ENCODE assay signal across 12 mouse cellular contexts in genomic region chrX:169915738-169916137, GRCm38 (mm10).
A peak's percentile ranks its signal among the peaks of the same experiment; 100 is the strongest.
DNase-seq lines count a peak whose midpoint lies in the region; ATAC-seq and TF ChIP-seq lines count a peak whose summit lies in the region.
"Had no signal": no experiment of that assay in that cellular context is flagged by ENCODE, and none has a peak within 500 bp of the region (broad histone marks: within the 10 kb centered on the region; RNA-seq: fewer than 3 reads in every experiment).

No protein-coding gene starts in this region.

- 70% methylated on average over 6 of the region's 6 CpGs for WGBS in kidney, adult 2 months
- 76% methylated on average over 6 of the region's 6 CpGs for WGBS in kidney, embryonic 14.5 days
- WGBS in heart, adult 2 months, result 49% methylated on average over 6 of the region's 6 CpGs
- WGBS in liver, postnatal 0 days (ENCODE audit: insufficient replicate concordance), result 52% methylated on average over 6 of the region's 6 CpGs
- 85% methylated on average over 6 of the region's 6 CpGs for WGBS in forebrain, embryonic 16.5 days
- 78% methylated on average over 6 of the region's 6 CpGs for WGBS in hindbrain, embryonic 11.5 days

- no peaks in the 10 kb centered on the region for H3K27me3 ChIP-seq in kidney, adult 2 months (replicated peaks; ENCODE audit: control insufficient read depth, insufficient read depth, low read length)
- H3K27me3 ChIP-seq in kidney, embryonic 14.5 days (ENCODE audit: control insufficient read depth, insufficient read depth, low read length), result no peaks in the 10 kb centered on the region
- H3K27me3 ChIP-seq in heart, adult 2 months (ENCODE audit: control insufficient read depth, insufficient read depth, low read length), result no peaks in the 10 kb centered on the region
- no peaks in the 10 kb centered on the region for H3K27me3 ChIP-seq in liver, postnatal 0 days (ENCODE audit: insufficient read depth, low read length)
- no peaks in the 10 kb centered on the region for H3K27me3 ChIP-seq in forebrain, embryonic 16.5 days (replicated peaks; ENCODE audit: control insufficient read depth, insufficient read depth, low read length)
- no peaks in the 10 kb centered on the region; the same call in 1 of the 2 replicates for H3K27me3 ChIP-seq in hindbrain, embryonic 11.5 days (ENCODE audit: control insufficient read depth, insufficient read depth, low read length)
- H3K27me3 ChIP-seq: CH12.LX had no signal

- peak overlapping the region; percentile 7; the same call in 1 of the 2 replicates for H3K4me3 ChIP-seq in kidney, adult 2 months (ENCODE audit: insufficient read depth, low read depth, low read length)
- H3K4me3 ChIP-seq in kidney, embryonic 14.5 days (ENCODE audit: low read length), result no peak overlapping the region
- no peak overlapping the region; the same call in 1 of the 2 replicates for H3K4me3 ChIP-seq in heart, adult 2 months
- H3K4me3 ChIP-seq in liver, postnatal 0 days (ENCODE audit: low read depth, low read length), result no peak overlapping the region
- H3K4me3 ChIP-seq in forebrain, embryonic 16.5 days (replicated peaks; ENCODE audit: low read length), result no peak overlapping the region
- no peak overlapping the region for H3K4me3 ChIP-seq in hindbrain, embryonic 11.5 days (ENCODE audit: low read depth, low read length)

- TF ChIP-seq POLR2A in kidney, adult 2 months (IDR thresholded peaks at IDR 0.05; ENCODE audit: low read depth, low read length), result no peak
- TF ChIP-seq POLR2A in heart, adult 2 months (IDR thresholded peaks at IDR 0.05; ENCODE audit: insufficient read depth, low read depth, low read length), result no peak

- no peak overlapping the region for H3K9ac ChIP-seq in kidney, embryonic 14.5 days (ENCODE audit: low read depth, low read length)
- peak overlapping the region; percentile 21 for H3K9ac ChIP-seq in heart, adult 2 months (ENCODE audit: low read depth, low read length)
- H3K9ac ChIP-seq in liver, postnatal 0 days (replicated peaks), result no peak overlapping the region
- no peak overlapping the region for H3K9ac ChIP-seq in forebrain, embryonic 16.5 days (replicated peaks; ENCODE audit: low read depth, low read length)
- no peak overlapping the region for H3K9ac ChIP-seq in hindbrain, embryonic 11.5 days (ENCODE audit: low read depth, low read length)
- H3K9ac ChIP-seq: lung, embryonic 14.5 days had no signal

- H3K27ac ChIP-seq in kidney, adult 2 months (ENCODE audit: insufficient read depth, low read depth, low read length), result peak overlapping the region; percentile 59
- H3K27ac ChIP-seq in kidney, embryonic 14.5 days (ENCODE audit: low read depth, low read length), result no peak overlapping the region
- H3K27ac ChIP-seq in heart, adult 2 months, result peak overlapping the region; percentile 47
- no peak overlapping the region for H3K27ac ChIP-seq in liver, postnatal 0 days (ENCODE audit: low read depth)
- H3K27ac ChIP-seq in forebrain, embryonic 16.5 days (ENCODE audit: low read length), result no peak overlapping the region
- H3K27ac ChIP-seq in hindbrain, embryonic 11.5 days (ENCODE audit: low read depth, low read length), result no peak overlapping the region

- H3K9me3 ChIP-seq in kidney, embryonic 14.5 days (ENCODE audit: control insufficient read depth, low read length), result no peaks in the 10 kb centered on the region
- no peaks in the 10 kb centered on the region for H3K9me3 ChIP-seq in liver, postnatal 0 days (ENCODE audit: low read length)
- no peaks in the 10 kb centered on the region for H3K9me3 ChIP-seq in forebrain, embryonic 16.5 days (ENCODE audit: control insufficient read depth, low read length)
- H3K9me3 ChIP-seq in hindbrain, embryonic 11.5 days (ENCODE audit: control insufficient read depth, low read length), result no peaks in the 10 kb centered on the region

- no peaks in the 10 kb centered on the region for H3K36me3 ChIP-seq in kidney, adult 2 months (ENCODE audit: control insufficient read depth, insufficient read depth, low read length)
- no peaks in the 10 kb centered on the region for H3K36me3 ChIP-seq in kidney, embryonic 14.5 days (ENCODE audit: control insufficient read depth, insufficient read depth, low read length)
- no peaks in the 10 kb centered on the region for H3K36me3 ChIP-seq in heart, adult 2 months (ENCODE audit: control insufficient read depth, insufficient read depth, low read length)
- H3K36me3 ChIP-seq in liver, postnatal 0 days (replicated peaks; ENCODE audit: insufficient read depth, low read length), result no peaks in the 10 kb centered on the region
- no peaks in the 10 kb centered on the region for H3K36me3 ChIP-seq in forebrain, embryonic 16.5 days (ENCODE audit: control insufficient read depth, insufficient read depth)
- H3K36me3 ChIP-seq in hindbrain, embryonic 11.5 days (ENCODE audit: control insufficient read depth, insufficient read depth, low read length), result no peaks in the 10 kb centered on the region

- peak; percentile 75 for DNase-seq in kidney, adult 2 months
- peak in 1 of 2 experiments; percentile 17 for DNase-seq in heart, adult 2 months
- peak; percentile 20 for DNase-seq in heart, postnatal 4 days
- DNase-seq in liver, postnatal 0 days, result no peak
- DNase-seq in hindbrain, embryonic 11.5 days (ENCODE audit: low spot score), result no peak
- DNase-seq: gastrocnemius, postnatal 10 days; layer of hippocampus, postnatal 36 days; lung, embryonic 14.5 days had no signal

- no peak for TF ChIP-seq CTCF in kidney, adult 2 months (conservative IDR thresholded peaks at IDR 0.05; ENCODE audit: insufficient read depth, insufficient read length, low read depth, low read length)
- no peak for TF ChIP-seq CTCF in heart, adult 2 months (IDR thresholded peaks at IDR 0.05)
- TF ChIP-seq CTCF in liver, postnatal 0 days (IDR thresholded peaks at IDR 0.05; ENCODE audit: low read depth), result no peak

- TF ChIP-seq EP300 in heart, adult 2 months (IDR thresholded peaks at IDR 0.05; ENCODE audit: insufficient read depth, low read depth, low read length), result no peak
- no peak for TF ChIP-seq EP300 in liver, postnatal 0 days (IDR thresholded peaks at IDR 0.05; ENCODE audit: low read depth)

- no peaks in the 10 kb centered on the region for H3K4me1 ChIP-seq in kidney, adult 2 months (ENCODE audit: control insufficient read depth, insufficient read depth, low read length)
- no peaks in the 10 kb centered on the region for H3K4me1 ChIP-seq in kidney, embryonic 14.5 days (ENCODE audit: control insufficient read depth, insufficient read depth, low read length)
- no peaks in the 10 kb centered on the region; the same call in 1 of the 2 replicates for H3K4me1 ChIP-seq in heart, adult 2 months (ENCODE audit: control insufficient read depth, insufficient read depth, low read length)
- H3K4me1 ChIP-seq in liver, postnatal 0 days (ENCODE audit: insufficient read depth), result no peaks in the 10 kb centered on the region
- H3K4me1 ChIP-seq in forebrain, embryonic 16.5 days (replicated peaks; ENCODE audit: control insufficient read depth, insufficient read depth, low read length), result no peaks in the 10 kb centered on the region
- no peaks in the 10 kb centered on the region for H3K4me1 ChIP-seq in hindbrain, embryonic 11.5 days (replicated peaks; ENCODE audit: control insufficient read depth, insufficient read depth, low read length)

- ATAC-seq in kidney, embryonic 14.5 days (ENCODE audit: low FRiP score, low TSS enrichment), result no peak
- ATAC-seq in liver, postnatal 0 days, result peak; percentile 17; the same call in 1 of the 2 replicates
- ATAC-seq in forebrain, embryonic 16.5 days, result no peak
- ATAC-seq in hindbrain, embryonic 11.5 days (ENCODE audit: low FRiP score), result no peak
- ATAC-seq: hindbrain, embryonic 16.5 days had no signal

- no peaks in the 10 kb centered on the region for H3K79me2 ChIP-seq in heart, adult 2 months (replicated peaks; ENCODE audit: control insufficient read depth, insufficient read depth, low read length)

- H3K4me2 ChIP-seq in kidney, embryonic 14.5 days (replicated peaks; ENCODE audit: low read depth, low read length), result no peak overlapping the region
- H3K4me2 ChIP-seq in liver, postnatal 0 days (ENCODE audit: low read depth, low read length), result no peak overlapping the region
- H3K4me2 ChIP-seq in forebrain, embryonic 16.5 days (ENCODE audit: low read length), result no peak overlapping the region
- no peak overlapping the region for H3K4me2 ChIP-seq in hindbrain, embryonic 11.5 days (replicated peaks; ENCODE audit: low read depth, low read length)
- H3K4me2 ChIP-seq: lung, embryonic 14.5 days had no signal

- intact Hi-C loops in heart, adult 2 months (cut with DNase I), result no loop called here

Comparison
In these comparisons a context has a peak if more than half of its experiments do, and no peak if none do; other contexts are left out.
1. H3K27ac ChIP-seq: peak in kidney, adult 2 months (single experiment) and heart, adult 2 months (single experiment); none in kidney, embryonic 14.5 days (single experiment), liver, postnatal 0 days (single experiment), forebrain, embryonic 16.5 days (single experiment) and hindbrain, embryonic 11.5 days (single experiment).
2. DNase-seq: peak in kidney, adult 2 months (single experiment) and heart, postnatal 4 days (single experiment); none in liver, postnatal 0 days (single experiment) and hindbrain, embryonic 11.5 days (single experiment).